Mouse (Mus musculus) skeletal muscle tissue, adult 2 months (tissue): ENCODE measurements around the gene Zbtb25.
A peak's percentile ranks its signal among the peaks of the same experiment; 100 is the strongest.

ENCODE experiments used
- DNase-seq: peaks from one replicate; pipeline ENCODE4 v3.0.0-alpha.2; 2012; ENCODE audit warnings: low read depth, low spot score

The Zbtb25 gene

DNA sequence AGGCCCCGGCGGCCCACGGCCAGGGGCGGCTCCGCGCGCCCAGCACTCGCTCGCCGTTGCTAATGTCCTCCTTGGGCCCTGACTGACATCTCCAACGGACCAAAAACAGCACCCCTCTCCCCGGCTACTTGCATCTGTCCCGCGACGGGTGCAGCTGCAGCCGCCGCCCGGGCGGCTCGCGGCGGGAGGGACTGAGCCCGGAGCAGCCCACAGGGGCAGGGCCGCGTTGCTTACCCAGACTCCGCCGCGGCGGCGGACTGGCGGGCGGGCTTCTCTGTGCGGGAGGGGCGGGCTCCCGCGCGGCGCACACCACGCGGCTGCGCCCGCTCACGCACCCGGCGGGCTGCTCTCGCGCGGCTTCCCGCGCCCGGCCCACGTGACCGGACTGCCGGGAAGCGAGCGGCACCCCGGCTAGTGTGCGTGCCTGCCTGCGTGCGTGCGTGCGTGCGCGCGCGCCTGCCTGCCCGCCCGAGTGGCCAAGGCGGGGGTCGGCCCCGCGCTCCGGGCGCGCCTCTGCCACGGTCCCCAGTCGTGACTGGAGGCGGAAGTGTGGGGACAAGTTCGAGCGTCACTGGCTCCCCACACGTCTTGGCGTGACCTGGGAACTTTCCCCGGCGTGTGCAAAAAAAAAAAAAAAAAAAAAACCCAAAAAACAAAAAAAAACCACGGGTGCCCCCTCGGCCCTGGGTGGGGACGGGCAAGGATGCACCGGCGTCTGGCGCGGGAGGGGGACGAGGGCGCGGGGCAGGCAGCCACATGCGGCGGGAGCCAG lies at the start of gene Zbtb25:
TSS of gene Zbtb25 (minus strand) at position 397 of the 772 bp plus-strand sequence.
- peak; percentile 90 for DNase-seq

DNA sequence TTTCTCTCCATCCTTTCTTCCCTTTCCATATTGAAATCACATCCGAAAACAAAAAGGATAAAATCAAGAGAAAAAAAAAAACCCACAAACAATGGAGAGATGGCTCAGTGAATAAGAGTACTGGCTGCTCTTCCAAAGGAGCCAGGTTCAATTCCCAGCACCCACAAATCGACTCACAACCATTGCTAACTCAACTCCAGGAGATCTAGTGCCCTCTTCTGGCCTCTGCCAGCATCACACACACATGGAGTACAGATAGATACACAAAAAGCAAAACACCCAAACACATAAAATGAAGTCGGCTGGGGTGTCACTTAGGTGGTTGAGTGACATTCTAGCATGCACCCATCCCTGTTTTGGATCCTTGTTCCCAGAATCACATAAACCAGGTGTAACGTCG lies 48.9 kb upstream of the Zbtb25 start:
- DNase-seq: no peak

DNA sequence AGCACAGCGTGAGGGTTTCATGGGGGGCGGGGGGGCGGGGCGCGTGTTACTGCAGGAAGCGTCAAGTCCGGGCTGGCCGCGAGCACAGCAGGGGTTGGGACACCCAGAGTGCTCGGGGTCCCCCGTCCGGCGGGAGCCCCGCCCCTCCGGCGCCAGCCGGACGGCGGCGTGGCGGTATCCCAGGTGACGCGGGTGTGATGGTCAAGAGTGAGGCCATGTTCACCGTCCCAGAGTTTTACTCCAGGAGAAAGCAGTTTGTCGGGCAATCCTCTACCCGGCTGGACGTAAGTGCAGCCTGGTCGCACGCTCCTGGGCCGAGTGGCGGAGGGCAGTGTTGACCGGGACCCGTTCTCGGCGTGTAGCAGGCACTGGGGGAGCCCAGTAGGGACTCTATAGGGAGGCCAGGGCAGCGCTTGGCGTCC lies 48.0 kb upstream of the Zbtb25 start, which contains the start of gene Ppp1r36:
TSS of gene Ppp1r36 (plus strand) at position 106 of the 422 bp plus-strand sequence.
- no peak for DNase-seq

DNA sequence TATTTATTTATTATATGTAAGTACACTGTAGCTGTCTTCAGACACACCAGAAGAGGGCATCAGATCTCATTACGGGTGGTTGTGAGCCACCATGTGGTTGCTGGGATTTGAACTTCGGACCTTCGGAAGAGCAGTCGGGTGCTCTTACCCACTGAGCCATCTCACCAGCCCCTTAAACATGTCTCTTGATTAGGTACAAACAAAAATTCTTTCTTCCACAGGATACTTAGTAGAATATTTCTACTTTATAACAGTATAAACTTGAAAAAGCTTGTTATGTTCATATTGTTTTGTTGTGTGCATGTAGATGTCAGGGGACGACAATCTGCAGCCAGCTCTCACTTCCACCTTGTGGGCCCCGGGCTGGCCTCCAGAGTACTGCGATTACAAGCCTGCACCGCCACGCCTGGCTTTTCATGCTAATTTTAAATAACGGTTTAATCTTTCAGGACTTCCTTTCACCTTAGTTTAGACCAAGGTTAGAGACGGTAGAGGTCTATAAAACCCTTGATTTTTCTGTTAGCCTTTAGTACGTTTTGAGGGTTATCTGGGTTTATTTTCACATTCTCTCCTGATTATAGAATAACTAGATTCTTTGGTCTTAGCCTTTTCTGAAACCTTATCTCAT lies 46.1 kb upstream of the Zbtb25 start:
- DNase-seq: no peak

DNA sequence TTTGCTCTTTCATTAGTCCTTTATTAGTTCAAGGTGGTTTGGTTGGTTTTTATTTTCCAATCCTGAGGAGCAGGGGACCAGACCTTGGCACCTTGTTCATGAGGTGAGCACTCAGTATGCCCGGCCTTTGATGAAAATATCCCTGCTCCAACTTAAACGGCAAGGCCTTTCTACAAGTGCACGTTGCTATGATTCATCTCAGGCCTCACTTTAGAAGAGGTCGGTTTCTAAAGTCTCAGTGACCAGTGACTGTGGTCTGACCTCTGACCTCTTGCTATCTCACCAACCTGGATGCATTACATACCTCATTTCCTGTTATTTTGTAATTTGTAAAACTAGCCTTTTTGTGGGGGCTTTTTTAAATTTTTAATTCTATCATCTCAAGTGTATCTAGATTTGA lies 39.8 kb upstream of the Zbtb25 start:
- no peak for DNase-seq

- no peak for DNase-seq
These were observed 37.8 kb upstream of the Zbtb25 start for GRCm38 (mm10) chr12:76407184-76407583.

- no peak for DNase-seq
These were observed 36.6 kb upstream of the Zbtb25 start for GRCm38 (mm10) chr12:76405971-76406370.

GRCm38 (mm10) chr12:76405183-76405970 lies 36.0 kb upstream of the Zbtb25 start:
- DNase-seq: no peak

- DNase-seq: no peak
These were observed 35.4 kb upstream of the Zbtb25 start for GRCm38 (mm10) chr12:76404836-76405182.

GRCm38 (mm10) chr12:76403886-76404537 lies 34.6 kb upstream of the Zbtb25 start, which contains the start of gene Hspa2:
Hspa2 (plus strand) TSS chr12:76404176.
- DNase-seq: peak; percentile 99

GRCm38 (mm10) chr12:76402991-76403885 lies 33.8 kb upstream of the Zbtb25 start:
- DNase-seq: no peak

GRCm38 (mm10) chr12:76401674-76402073 lies 32.3 kb upstream of the Zbtb25 start:
- DNase-seq: no peak

DNA sequence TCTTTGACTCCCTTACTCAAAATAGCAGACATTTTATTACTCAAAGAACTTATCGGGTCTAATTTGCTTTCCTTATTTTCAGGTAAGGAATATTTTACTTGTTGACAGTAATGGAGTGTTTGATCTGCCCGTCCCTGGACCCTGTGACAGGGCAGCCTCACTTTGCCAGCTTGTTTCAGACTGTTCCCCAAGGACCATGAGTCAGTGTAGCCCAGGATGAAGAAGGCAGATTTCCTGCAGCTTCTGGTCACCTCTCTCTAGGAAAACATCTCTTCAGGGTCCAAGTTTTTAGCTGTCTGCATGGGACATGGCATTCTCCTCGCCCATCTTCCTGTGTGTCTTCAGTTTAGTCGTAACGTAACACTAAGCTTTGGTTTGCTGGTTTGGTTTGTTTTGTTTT lies 27.9 kb upstream of the Zbtb25 start:
- no peak for DNase-seq

GRCm38 (mm10) chr12:76392979-76393378 lies 23.6 kb upstream of the Zbtb25 start:
- DNase-seq: no peak

DNA sequence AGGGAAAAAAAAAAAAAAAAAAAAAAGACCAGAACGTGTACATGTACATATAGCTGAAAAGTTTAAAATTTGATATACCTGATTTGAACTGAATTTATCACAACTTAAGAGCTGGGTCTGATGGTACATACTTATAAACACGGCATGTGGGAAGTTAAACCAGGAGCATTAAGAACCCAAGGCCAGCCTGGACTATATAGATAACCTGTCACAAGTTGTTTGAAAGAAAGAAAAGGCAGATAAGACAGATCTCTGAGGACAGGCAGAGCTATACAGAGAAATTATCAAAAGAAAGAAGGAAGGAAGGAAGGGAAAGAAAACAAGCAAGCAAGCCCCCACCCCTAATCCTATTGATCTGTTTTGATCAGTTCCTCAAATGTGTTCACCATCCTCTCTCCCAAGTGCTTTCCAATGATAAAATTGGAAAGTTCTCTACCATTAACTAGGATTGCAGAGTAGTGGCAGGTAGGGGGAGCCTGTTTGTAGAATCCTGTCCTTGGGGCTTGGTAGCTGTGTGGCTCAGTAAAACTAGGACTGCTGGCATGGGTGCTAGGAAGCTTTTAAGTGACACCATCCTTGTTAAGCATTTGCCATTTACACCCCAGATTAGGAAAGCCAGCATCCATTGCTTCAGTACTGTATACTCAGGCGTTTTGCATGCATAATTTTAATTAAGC lies 22.3 kb upstream of the Zbtb25 start:
- DNase-seq: no peak

DNA sequence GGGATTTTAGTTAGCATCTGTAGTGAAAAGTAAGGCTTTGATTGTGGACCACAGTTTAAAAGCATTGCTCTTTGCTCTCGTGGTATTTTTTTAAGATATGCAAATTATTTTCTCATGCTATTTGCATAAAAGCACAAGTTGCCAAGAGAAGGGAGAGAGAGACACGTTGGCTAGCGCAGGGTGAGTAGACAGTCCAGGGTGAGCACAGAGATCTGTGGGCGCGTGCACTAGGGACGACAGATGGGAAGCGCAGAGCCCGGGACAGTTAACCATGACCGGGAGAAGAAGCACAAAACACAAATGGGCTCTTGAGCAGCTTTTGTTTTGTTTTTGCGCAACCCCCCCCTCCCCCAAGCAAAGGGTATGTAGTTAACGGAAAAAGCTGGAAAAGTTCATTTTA lies 19.4 kb upstream of the Zbtb25 start:
- no peak for DNase-seq

DNA sequence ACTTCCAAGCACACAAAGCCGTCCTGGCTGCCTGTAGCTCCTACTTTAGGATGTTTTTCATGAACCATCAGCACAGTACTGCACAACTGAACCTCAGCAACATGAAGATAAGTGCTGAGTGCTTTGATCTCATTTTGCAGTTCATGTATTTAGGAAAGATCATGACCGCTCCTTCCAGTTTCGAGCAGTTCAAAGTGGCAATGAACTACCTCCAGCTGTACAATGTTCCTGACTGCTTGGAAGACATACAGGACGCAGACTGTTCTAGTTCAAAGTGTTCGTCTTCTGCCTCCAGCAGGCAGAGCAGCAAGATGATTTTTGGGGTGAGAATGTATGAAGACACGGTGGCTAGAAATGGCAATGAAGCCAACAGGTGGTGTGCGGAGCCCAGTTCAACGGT lies 15.9 kb upstream of the Zbtb25 start:
- no peak for DNase-seq

- no peak for DNase-seq
These were observed 10.7 kb upstream of the Zbtb25 start for GRCm38 (mm10) chr12:76380151-76380550.

DNA sequence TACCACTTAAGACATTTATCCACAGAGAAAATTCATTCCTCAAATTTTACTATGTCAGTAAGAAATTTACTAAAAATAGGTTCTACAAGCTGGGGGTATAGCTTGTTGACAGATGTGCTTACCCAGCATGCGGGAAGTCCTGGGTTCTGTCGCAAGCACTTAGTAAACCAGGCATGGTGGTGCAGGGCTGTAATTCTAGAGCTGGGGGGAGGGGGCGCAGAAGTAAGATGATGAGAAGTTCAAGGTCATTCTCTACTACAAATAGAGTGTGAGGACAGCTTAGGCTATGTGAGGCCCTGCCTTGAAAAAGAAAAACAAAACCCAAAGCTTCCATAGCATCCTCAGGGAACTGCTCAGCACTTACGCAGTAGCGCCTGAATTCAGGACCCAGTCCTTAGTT lies 9.2 kb upstream of the Zbtb25 start:
- no peak for DNase-seq

GRCm38 (mm10) chr12:76377726-76378125 lies 8.3 kb upstream of the Zbtb25 start:
- DNase-seq: no peak
